Mouse (Mus musculus) liver, postnatal 0 days (tissue): Measurements from ENCODE around the gene Uaca.

ENCODE experiments used
- CTCF ChIP-seq: sonication (generic); IDR thresholded peaks from 2 replicates; pipeline ENCODE4 v1.5.1; 2016; ENCODE audit warnings: antibody characterized with exemption, low read depth
- EP300 ChIP-seq: IDR thresholded peaks from 2 replicates; pipeline ENCODE4 v1.6.1; 2016; ENCODE audit warnings: antibody characterized with exemption, low read depth, mild to moderate bottlenecking

- TF ChIP-seq CTCF (no peak), EP300 (no peak)
Observed at GRCm38 (mm10) chr9:60899201-60899600, 104.9 kb downstream of the Uaca start.
